Mouse (Mus musculus): Measurements from ENCODE around the gene Ptdss2. TPM values are rescaled to one million over a fixed set of nuclear protein-coding genes. Genes with fewer than 3 reads are reported as not detected.

The Ptdss2 gene
- total and polyA plus RNA-seq, 3 experiments: 16.9 to 44.9 TPM; not detected in 1

- TF ChIP-seq CTCF (IDR thresholded peaks at IDR 0.05 in 2 of 3, conservative IDR thresholded peaks at IDR 0.05 in 1 of 3; ENCODE audit: control insufficient read depth in 1 of 3, insufficient read depth in 1 of 3, low read depth in 2 of 3, low read length in 3 of 3, poor library complexity in 1 of 3, severe bottlenecking in 1 of 3) (no peak), POLR2AphosphoS2 (IDR thresholded peaks at IDR 0.05; ENCODE audit: low read length) (no peak), MAZ (IDR thresholded peaks at IDR 0.05; ENCODE audit: low read depth, low read length) (peak; percentile 78; the same call in 1 of the 2 replicates), SIN3A (IDR thresholded peaks at IDR 0.05; ENCODE audit: low read length) (peak; percentile 100), USF2 (IDR thresholded peaks at IDR 0.05; ENCODE audit: borderline replicate concordance in 1 of 2, insufficient read depth in 1 of 2, low read depth in 1 of 2, low read length in 2 of 2) (no peak), MAX (IDR thresholded peaks at IDR 0.05; ENCODE audit: low read length) (peak; percentile 91), GABPA (IDR thresholded peaks at IDR 0.05; ENCODE audit: low read depth, low read length) (no peak), HCFC1 (IDR thresholded peaks at IDR 0.05; ENCODE audit: low read depth, low read length) (peak; percentile 89), MAFK (IDR thresholded peaks at IDR 0.05; ENCODE audit: borderline replicate concordance, low read depth, low read length) (no peak), TCF12 (IDR thresholded peaks at IDR 0.05; ENCODE audit: low read depth, low read length) (peak; percentile 67; the same call in 1 of the 2 replicates), MEF2A (IDR thresholded peaks at IDR 0.05; ENCODE audit: extremely low read depth, insufficient replicate concordance, low read depth, low read length, poor library complexity, severe bottlenecking) (no peak), GATA1 (IDR thresholded peaks at IDR 0.05; ENCODE audit: low read depth, low read length) (peak; percentile 81), KAT2A (conservative IDR thresholded peaks at IDR 0.05; ENCODE audit: low read depth, low read length) (no peak; the same call in 1 of the 2 replicates), ETS1 (IDR thresholded peaks at IDR 0.05; ENCODE audit: low read depth, low read length) (peak; percentile 55; the same call in 1 of the 2 replicates), ZNF384 (IDR thresholded peaks at IDR 0.05; ENCODE audit: low read depth, low read length) (no peak), TBP (IDR thresholded peaks at IDR 0.05; ENCODE audit: low read depth, low read length) (peak; percentile 55; the same call in 1 of the 2 replicates), E2F4 (IDR thresholded peaks at IDR 0.05; ENCODE audit: borderline replicate concordance, low read depth, low read length) (no peak), SMC3 (IDR thresholded peaks at IDR 0.05; ENCODE audit: low read depth, low read length) (no peak), CHD2 (IDR thresholded peaks at IDR 0.05; ENCODE audit: low read length) (no peak), POLR2AphosphoS5 (IDR thresholded peaks at IDR 0.05; ENCODE audit: borderline replicate concordance, low read depth, low read length) (no peak)
Observed at GRCm38 (mm10) chr7:141131024-141131820, 9.0 kb downstream of the Ptdss2 start (continued).

GRCm38 (mm10) chr7:141131904-141132755 is 9.9 kb downstream of the Ptdss2 start:
- DNase-seq (ENCODE audit: low read depth, low spot score): peak; percentile 54
- peak overlapping the region; percentile 76 to 81 for H3K4me3 ChIP-seq (ENCODE audit: control insufficient read depth in 1 of 2, insufficient read depth in 1 of 2, low read depth in 2 of 2, low read length in 2 of 2)
- H3K79me2 ChIP-seq (ENCODE audit: control insufficient read depth, insufficient read depth, low read length, poor library complexity): peaks cover 17% of the 10 kb centered on the region
- H3K9me3 ChIP-seq (replicated peaks; ENCODE audit: insufficient read depth, low read length): no peaks in the 10 kb centered on the region
- peak overlapping the region; percentile 95 for H3K9ac ChIP-seq (ENCODE audit: control insufficient read depth, low read depth, low read length, poor library complexity, severe bottlenecking)
- no peaks in the 10 kb centered on the region for H3K27me3 ChIP-seq (ENCODE audit: control insufficient read depth in 1 of 2, insufficient read depth in 2 of 2, low read length in 2 of 2)
- peaks cover 4 to 28% of the 10 kb centered on the region in 2 experiments for H3K4me1 ChIP-seq (ENCODE audit: control insufficient read depth in 1 of 2, insufficient read depth in 2 of 2, low read length in 2 of 2)
- H3K27ac ChIP-seq (ENCODE audit: control insufficient read depth, low read depth, low read length): peak overlapping the region; percentile 56
- H3K36me3 ChIP-seq (ENCODE audit: control insufficient read depth in 1 of 2, insufficient read depth in 2 of 2, low read length in 2 of 2): peaks cover 3 to 29% of the 10 kb centered on the region in 2 experiments
- TF ChIP-seq USF1 (IDR thresholded peaks at IDR 0.05; ENCODE audit: low read depth, low read length): no peak
- TF ChIP-seq USF2 (IDR thresholded peaks at IDR 0.05; ENCODE audit: borderline replicate concordance in 1 of 2, insufficient read depth in 1 of 2, low read depth in 1 of 2, low read length in 2 of 2): no peak
- peak; percentile 27; the same call in 1 of the 2 replicates for TF ChIP-seq HCFC1 (IDR thresholded peaks at IDR 0.05; ENCODE audit: low read depth, low read length)
- TF ChIP-seq E2F4 (IDR thresholded peaks at IDR 0.05; ENCODE audit: borderline replicate concordance, low read depth, low read length): no peak
- no peak for TF ChIP-seq CTCF (IDR thresholded peaks at IDR 0.05 in 2 of 3, conservative IDR thresholded peaks at IDR 0.05 in 1 of 3; ENCODE audit: control insufficient read depth in 1 of 3, insufficient read depth in 1 of 3, low read depth in 2 of 3, low read length in 3 of 3, poor library complexity in 1 of 3, severe bottlenecking in 1 of 3)
- TF ChIP-seq GATA1 (IDR thresholded peaks at IDR 0.05; ENCODE audit: low read depth, low read length): peak; percentile 72
- no peak for TF ChIP-seq SMC3 (IDR thresholded peaks at IDR 0.05; ENCODE audit: low read depth, low read length)
- no peak for TF ChIP-seq TBP (IDR thresholded peaks at IDR 0.05; ENCODE audit: low read depth, low read length)
- peak; percentile 76 to 85 for TF ChIP-seq EP300 (IDR thresholded peaks at IDR 0.05; ENCODE audit: low read depth in 1 of 2, low read length in 2 of 2)
- TF ChIP-seq ZC3H11A (IDR thresholded peaks at IDR 0.05; ENCODE audit: low read depth, low read length): no peak
- no peak; the same call in 1 of the 2 replicates for TF ChIP-seq MXI1 (IDR thresholded peaks at IDR 0.05; ENCODE audit: low read depth, low read length)
- TF ChIP-seq ETS1 (IDR thresholded peaks at IDR 0.05; ENCODE audit: low read depth, low read length): no peak
- TF ChIP-seq NELFE (IDR thresholded peaks at IDR 0.05; ENCODE audit: low read depth, low read length): no peak
- TF ChIP-seq TAL1 (IDR thresholded peaks at IDR 0.05; ENCODE audit: low read length): peak; percentile 84
- TF ChIP-seq MYC (IDR thresholded peaks at IDR 0.05; ENCODE audit: low read depth, low read length): no peak
- TF ChIP-seq SIN3A (IDR thresholded peaks at IDR 0.05; ENCODE audit: low read length): no peak
- TF ChIP-seq MAFK (IDR thresholded peaks at IDR 0.05; ENCODE audit: borderline replicate concordance, low read depth, low read length): no peak
- TF ChIP-seq MAX (IDR thresholded peaks at IDR 0.05; ENCODE audit: low read length): no peak; the same call in 1 of the 2 replicates
- TF ChIP-seq ELF1 (IDR thresholded peaks at IDR 0.05; ENCODE audit: low read depth, low read length): no peak
- TF ChIP-seq MAZ (IDR thresholded peaks at IDR 0.05; ENCODE audit: low read depth, low read length): no peak

All from MEL (cell line).